Mouse (Mus musculus): Measurements from ENCODE around the gene Ces2b.
"Not testable (repeated sequence)": the region's sequence is repeated elsewhere in the genome, so short reads cannot be mapped to it uniquely, and the experiment has no call there.

Ces2b gene

GRCm38 (mm10) chr8:104831440-104831839 is at the start of gene Ces2b:
Gene Ces2b, plus strand, starts transcription at chr8:104831572.
- DNase-seq (ENCODE audit: extremely low spot score) = no peak

- DNase-seq (ENCODE audit: extremely low spot score) = no peak
Observed at GRCm38 (mm10) chr8:104787049-104787448, 44.3 kb upstream of the Ces2b start.

- no peak for DNase-seq (ENCODE audit: extremely low spot score)
Observed at GRCm38 (mm10) chr8:104788929-104789328, 42.4 kb upstream of the Ces2b start.

DNA sequence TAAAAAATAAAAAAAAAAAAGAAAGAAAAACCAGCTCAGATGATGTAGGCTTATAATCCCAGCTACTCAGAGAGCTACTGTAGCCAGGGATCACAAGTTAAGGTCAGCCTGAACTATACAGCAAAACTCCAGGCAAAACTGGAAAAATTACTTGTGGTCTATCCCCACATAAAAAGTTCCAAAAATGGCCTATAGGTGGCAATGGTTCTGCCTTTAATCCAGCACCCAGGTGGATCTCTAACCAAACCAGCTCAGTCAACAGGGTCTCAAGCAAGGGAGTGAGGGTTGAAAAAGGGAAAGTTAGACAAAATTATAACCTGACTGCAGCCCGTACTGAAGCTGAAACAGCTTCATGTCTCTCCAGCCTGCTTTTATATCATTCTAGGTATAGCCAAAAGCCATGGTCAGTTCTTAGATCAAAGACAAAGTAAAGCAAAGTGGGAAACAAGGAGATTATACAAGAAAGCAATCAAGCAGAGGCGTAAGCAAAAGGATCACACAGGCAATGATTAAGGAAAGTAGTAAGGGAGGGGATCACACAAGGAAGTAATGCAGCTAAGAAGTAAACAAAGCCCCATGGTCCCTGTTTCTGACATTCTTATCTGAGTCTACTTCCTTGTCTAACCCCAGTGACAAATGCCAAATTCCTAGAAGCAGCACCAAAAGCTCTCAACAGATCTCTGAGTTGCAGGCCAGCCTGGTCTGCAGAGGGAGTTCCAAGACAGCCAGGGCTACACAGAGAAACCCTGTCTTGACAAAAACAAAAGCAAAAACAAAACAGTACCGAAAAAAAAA is 41.3 kb upstream of the Ces2b start:
- DNase-seq (ENCODE audit: extremely low spot score) = peak; percentile 11

- no peak for DNase-seq (ENCODE audit: extremely low spot score)
Observed at GRCm38 (mm10) chr8:104799385-104799784, 32.0 kb upstream of the Ces2b start.

DNA sequence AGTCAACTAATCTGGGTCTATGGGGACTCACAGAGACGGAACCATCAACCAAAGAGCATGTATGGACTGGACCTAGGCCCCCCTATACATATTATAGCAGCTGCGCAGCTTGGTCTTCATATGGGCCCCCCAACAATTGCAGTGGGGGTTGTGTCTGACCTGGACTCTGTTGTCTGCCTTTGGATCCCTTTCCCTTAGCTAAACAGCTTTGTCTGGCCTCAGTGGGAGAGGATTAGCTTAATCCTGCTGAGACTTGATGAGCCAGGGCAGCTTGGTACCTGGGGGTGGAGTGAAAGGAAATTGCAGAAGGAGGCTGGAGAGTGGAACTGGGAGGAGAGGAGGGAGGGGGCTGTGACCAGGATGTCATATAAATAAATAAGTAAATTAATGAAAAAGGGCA is 25.2 kb upstream of the Ces2b start:
- no peak for DNase-seq (ENCODE audit: extremely low spot score)

- DNase-seq (ENCODE audit: extremely low spot score) = no peak
Observed at GRCm38 (mm10) chr8:104808542-104809413, 22.6 kb upstream of the Ces2b start.

DNA sequence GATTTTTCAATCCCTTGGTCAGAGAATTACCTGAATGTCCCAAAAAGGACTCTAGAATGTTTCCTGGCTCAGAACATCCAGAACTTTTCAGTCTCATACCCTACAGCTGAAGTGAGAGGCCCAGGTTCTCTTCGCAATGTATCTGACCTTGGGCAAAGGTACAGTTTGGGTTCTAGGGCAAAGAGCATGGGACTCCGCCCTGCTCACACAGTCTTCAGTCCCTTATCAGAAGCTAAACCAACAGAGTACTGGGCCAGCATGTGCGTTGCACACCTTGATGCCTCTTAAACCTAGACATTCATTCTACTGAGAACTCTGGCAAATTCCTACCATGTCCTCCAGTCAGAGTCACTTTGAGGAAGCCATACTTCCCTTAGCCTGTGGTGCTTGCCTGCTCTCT is 21.9 kb upstream of the Ces2b start:
- no peak for DNase-seq (ENCODE audit: extremely low spot score)

GRCm38 (mm10) chr8:104826912-104827311 is 4.5 kb upstream of the Ces2b start:
- no peak for DNase-seq (ENCODE audit: extremely low spot score)

DNA sequence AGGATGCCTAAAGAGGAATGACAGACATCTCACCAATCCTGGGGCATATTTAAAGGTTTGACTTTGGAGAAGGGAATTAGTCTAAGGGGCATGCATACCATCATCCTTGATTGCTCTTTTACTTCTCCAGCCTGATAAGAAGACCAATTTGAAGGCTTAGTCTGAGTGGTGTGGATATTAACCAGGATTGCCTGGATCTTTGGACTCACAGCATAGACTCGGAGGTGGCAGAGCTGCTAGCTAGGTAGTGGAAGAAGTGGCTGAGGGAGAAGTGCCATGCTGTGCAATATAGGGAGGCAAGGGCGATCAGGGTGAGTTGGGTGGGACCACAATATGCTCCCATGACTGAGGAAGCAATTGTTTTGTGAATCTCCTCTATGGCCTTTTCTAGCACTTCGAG is 3.2 kb upstream of the Ces2b start:
- no peak for DNase-seq (ENCODE audit: extremely low spot score)

GRCm38 (mm10) chr8:104841360-104842078 is 10.1 kb downstream of the Ces2b start:
- DNase-seq (ENCODE audit: extremely low spot score) = no peak

GRCm38 (mm10) chr8:104846831-104847230 is 15.5 kb downstream of the Ces2b start, which contains the start of gene Ces2c:
Gene Ces2c, plus strand, starts transcription at chr8:104847068.
- no peak for DNase-seq (ENCODE audit: extremely low spot score)

DNA sequence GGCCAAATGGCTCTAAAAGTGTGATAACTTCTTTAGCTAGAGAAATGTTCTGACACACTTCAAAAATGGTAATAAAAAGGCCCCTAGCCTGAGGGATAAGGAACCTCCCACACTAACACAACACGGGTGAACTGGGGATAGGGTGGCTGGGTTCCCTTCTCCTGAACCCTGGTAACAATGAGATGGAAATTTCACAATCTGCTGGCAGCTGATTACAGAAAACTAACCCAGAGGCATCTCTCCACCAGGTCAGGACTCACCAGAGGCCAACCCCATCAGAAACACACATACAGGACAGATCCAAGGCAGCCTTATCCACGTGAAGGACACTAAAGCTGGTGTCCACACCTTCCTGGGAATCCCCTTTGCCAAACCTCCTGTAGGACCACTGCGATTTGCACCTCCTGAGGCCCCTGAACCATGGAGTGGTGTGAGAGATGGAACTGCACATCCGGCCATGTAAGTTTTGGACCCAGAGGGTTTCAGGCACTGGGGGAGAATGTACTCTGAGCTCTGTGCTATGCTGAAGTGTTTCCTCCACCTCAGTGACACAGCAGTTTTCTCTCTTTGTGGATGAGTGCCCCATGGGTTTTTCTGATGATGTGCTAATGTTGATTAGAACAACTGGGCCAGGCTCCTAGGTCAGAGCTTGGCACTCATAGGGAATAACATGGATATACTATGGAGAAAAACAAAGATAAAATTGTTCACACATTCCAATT is 16.5 kb downstream of the Ces2b start:
- DNase-seq (ENCODE audit: extremely low spot score) = no peak

DNA sequence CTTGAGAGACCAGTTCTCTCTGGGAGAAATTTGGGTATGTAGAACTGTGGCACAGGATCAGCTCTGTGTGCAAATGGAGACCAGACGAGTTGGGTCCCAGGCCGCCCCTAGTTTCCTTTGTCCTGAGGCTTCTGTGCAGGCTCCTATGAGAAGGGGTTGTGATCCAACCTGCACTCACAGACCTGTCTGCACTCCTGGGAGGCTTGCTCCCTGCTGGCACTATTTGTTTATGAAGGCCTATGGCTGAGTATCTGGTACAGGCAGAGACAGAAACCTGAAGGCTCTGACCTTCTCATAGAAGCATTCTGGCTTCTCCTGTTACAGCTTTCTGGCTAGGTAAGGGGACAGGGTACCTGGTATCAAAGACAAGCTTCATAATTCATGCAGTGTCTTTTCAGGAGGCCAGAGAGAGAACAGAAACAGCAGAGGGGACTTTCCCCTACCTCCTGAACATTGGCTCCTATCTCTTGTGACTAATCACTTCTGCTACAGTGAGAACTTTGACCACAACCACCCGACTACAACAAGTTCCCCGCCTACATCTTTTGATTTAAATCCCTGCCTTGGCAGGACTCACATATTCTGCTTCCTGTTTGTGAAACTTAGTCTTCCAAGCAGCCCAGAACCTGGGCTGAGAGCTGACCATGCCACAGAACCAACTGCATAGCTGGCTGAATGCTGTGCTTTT is 35.6 kb downstream of the Ces2b start:
- DNase-seq (ENCODE audit: extremely low spot score) = not testable (repeated sequence)

GRCm38 (mm10) chr8:104868876-104869275 is 37.5 kb downstream of the Ces2b start:
- DNase-seq (ENCODE audit: extremely low spot score) = not testable (repeated sequence)

DNA sequence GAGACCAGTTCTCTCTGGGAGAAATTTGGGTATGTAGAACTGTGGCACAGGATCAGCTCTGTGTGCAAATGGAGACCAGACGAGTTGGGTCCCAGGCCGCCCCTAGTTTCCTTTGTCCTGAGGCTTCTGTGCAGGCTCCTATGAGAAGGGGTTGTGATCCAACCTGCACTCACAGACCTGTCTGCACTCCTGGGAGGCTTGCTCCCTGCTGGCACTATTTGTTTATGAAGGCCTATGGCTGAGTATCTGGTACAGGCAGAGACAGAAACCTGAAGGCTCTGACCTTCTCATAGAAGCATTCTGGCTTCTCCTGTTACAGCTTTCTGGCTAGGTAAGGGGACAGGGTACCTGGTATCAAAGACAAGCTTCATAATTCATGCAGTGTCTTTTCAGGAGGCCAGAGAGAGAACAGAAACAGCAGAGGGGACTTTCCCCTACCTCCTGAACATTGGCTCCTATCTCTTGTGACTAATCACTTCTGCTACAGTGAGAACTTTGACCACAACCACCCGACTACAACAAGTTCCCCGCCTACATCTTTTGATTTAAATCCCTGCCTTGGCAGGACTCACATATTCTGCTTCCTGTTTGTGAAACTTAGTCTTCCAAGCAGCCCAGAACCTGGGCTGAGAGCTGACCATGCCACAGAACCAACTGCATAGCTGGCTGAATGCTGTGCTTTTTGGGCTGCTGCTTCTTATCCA is 55.0 kb downstream of the Ces2b start:
- not testable (repeated sequence) for DNase-seq (ENCODE audit: extremely low spot score)
